Mouse (Mus musculus) hindbrain, embryonic 16.5 days (tissue): ENCODE measurements around the gene Scgb2b21. TPM values are rescaled to one million over a fixed set of nuclear protein-coding genes. Genes with fewer than 3 reads are reported as not detected.
"Not testable (repeated sequence)": the region's sequence is repeated elsewhere in the genome, so short reads cannot be mapped to it uniquely, and the experiment has no call there.

ENCODE experiments used
- ATAC-seq: fragments of 200-750 bp; cut with Nextera tagmentation; 2 replicates; pipeline ENCODE4 v1.8.0; 2017; ENCODE audit warnings: moderate TSS enrichment, moderate library complexity
- H3K27ac ChIP-seq: fragments of 300-500 bp; sonication (generic); 2 replicates; pipeline ENCODE4 v1.5.1; 2014; ENCODE audit warnings: low read depth, mild to moderate bottlenecking, control low read depth, low read length, moderate library complexity
- H3K27me3 ChIP-seq: fragments of 300-500 bp; sonication (generic); replicated peaks from 2 replicates; pipeline ENCODE4 v1.6.1; 2014; ENCODE audit warnings: low read length; ENCODE audit not compliant: control insufficient read depth, insufficient read depth
- H3K36me3 ChIP-seq: fragments of 300-500 bp; sonication (generic); 2 replicates; pipeline ENCODE4 v1.6.1; 2014; ENCODE audit warnings: mild to moderate bottlenecking, low read length, moderate library complexity, mixed read lengths; ENCODE audit not compliant: control insufficient read depth, insufficient read depth
- H3K4me1 ChIP-seq: fragments of 300-500 bp; sonication (generic); 2 replicates; pipeline ENCODE4 v1.6.1; 2014; ENCODE audit warnings: low read depth, low read length; ENCODE audit not compliant: control insufficient read depth, insufficient read depth
- H3K4me2 ChIP-seq: fragments of 300-500 bp; sonication (generic); 2 replicates; pipeline ENCODE4 v1.6.1; 2014; ENCODE audit warnings: mild to moderate bottlenecking, low read length, control low read depth, moderate library complexity
- H3K4me3 ChIP-seq: fragments of 300-500 bp; sonication (generic); 2 replicates; pipeline ENCODE4 v1.5.1; 2014; ENCODE audit warnings: mild to moderate bottlenecking, low read length, control low read depth, moderate library complexity
- H3K9ac ChIP-seq: fragments of 300-500 bp; sonication (generic); 2 replicates; pipeline ENCODE4 v1.6.1; 2014; ENCODE audit warnings: low read depth, mild to moderate bottlenecking, control low read depth, low read length, moderate library complexity
- H3K9me3 ChIP-seq: fragments of 300-500 bp; sonication (generic); 2 replicates; pipeline ENCODE4 v1.6.1; 2014; ENCODE audit warnings: mild to moderate bottlenecking, low read length, moderate library complexity; ENCODE audit not compliant: control insufficient read depth
- WGBS: fragments of 180-500 bp; shearing (Covaris S2); extraction: QIAGEN DNeasy Blood & Tissue Kit; methylation state at CpG from one replicate; pipeline ENCODE4 v1.1.7; 2014; 5-methylcytosine and 5-hydroxymethylcytosine counted together
- polyA plus RNA-seq: library from polyadenylated mRNA; unstranded; fragments of >200 nt; fragmentation: Nextera tagmentation; extraction: Ambion mirVana; gene quantifications from 2 replicates; pipeline ENCODE4 v1.2.1, GENCODE M21; 2015

The Scgb2b21 gene
- polyA plus RNA-seq, result not detected in 2 replicates

DNA sequence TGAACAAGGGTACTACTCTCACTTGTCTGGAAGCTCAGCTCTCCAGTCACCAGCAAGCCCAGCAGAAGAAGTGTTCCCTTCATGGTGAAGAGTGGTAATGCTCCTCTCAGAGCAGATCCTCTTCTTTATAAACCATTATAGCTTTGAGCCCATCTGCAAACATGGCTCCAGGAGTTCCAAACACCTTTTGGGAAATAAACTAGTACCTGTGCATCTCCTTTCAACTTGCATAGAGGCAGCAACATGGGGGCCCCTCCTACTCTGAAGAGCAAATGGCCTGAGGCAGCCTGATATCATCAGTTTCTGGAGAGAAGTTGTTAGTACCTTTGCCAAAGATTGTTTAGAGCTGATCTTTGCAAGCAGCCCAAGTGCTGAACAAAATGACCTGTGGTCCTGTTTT, at the start of gene Scgb2b21:
Gene Scgb2b21 (minus strand): TSS at position 101 of the 400 bp plus-strand sequence.
- Histone ChIP-seq H3K9ac (no peak within 1 kb of the TSS), H3K4me3 (no peak within 1 kb of the TSS), H3K4me2 (no peak within 1 kb of the TSS), H3K4me1 (no peaks in the 10 kb centered on the region), H3K36me3 (no peaks in the 10 kb centered on the region), H3K9me3 (peaks cover 32% of the 10 kb centered on the region), H3K27me3 (no peaks in the 10 kb centered on the region), H3K27ac (no peak within 1 kb of the TSS)
- no peak for ATAC-seq

DNA sequence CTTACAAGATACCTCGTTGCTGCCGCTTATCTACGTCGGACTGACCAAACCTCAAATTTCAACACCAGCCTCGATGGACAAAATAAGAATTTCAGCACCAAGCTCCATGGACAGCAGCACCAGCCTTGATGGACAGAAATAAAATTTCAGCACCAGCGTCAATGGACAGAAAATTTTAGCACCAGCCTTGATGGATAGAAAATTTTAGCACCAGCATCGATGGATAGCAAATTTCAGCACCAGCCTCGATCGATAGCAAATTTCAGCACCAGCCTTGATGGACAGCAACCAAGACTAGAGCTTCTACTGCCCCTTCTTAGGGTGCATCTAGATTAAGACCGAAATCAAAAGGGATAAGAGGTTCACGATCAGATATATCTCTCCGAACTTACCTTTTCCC, 23.2 kb upstream of the Scgb2b21 start:
- H3K4me1 ChIP-seq, H3K9ac ChIP-seq, H3K36me3 ChIP-seq, H3K27me3 ChIP-seq, H3K4me3 ChIP-seq, H3K9me3 ChIP-seq, H3K27ac ChIP-seq, ATAC-seq, H3K4me2 ChIP-seq: not testable (repeated sequence)
- WGBS, result 92% methylated on average over 12 of the region's 12 CpGs

Other genes with a start within 250 kb of the Scgb2b21 start
- not detected in 2 replicates for gene Scgb2b19, start 240.1 kb downstream of the Scgb2b21 start, polyA plus RNA-seq
- gene Scgb1b19, start 233.2 kb downstream of the Scgb2b21 start, polyA plus RNA-seq, result not detected in 2 replicates
- not detected in 2 replicates for gene Scgb2b20, start 154.1 kb downstream of the Scgb2b21 start, polyA plus RNA-seq
- gene Scgb1b20, start 147.2 kb downstream of the Scgb2b21 start, polyA plus RNA-seq, result not detected in 2 replicates
- gene Scgb2b24, start 218.9 kb upstream of the Scgb2b21 start, polyA plus RNA-seq, result not detected in 2 replicates
- gene Scgb1b24, start 223.3 kb upstream of the Scgb2b21 start, polyA plus RNA-seq, result not detected in 2 replicates